9 mouse cellular contexts compared by ENCODE assay signal in genomic region chr16:31352996-31353395, GRCm38 (mm10). TPM values are rescaled to one million over a fixed set of nuclear protein-coding genes. Genes with fewer than 3 reads are reported as not detected.
A peak's percentile ranks its signal among the peaks of the same experiment; 100 is the strongest.
DNase-seq lines count a peak whose midpoint lies in the region; ATAC-seq and TF ChIP-seq lines count a peak whose summit lies in the region.
"Had no signal": no experiment of that assay in that cellular context is flagged by ENCODE, and none has a peak within 500 bp of the region (broad histone marks: within the 10 kb centered on the region; RNA-seq: fewer than 3 reads in every experiment).

No protein-coding gene starts in this region.

- no peaks in the 10 kb centered on the region for H3K9me3 ChIP-seq in forebrain, embryonic 12.5 days
- H3K9me3 ChIP-seq: neural tube, embryonic 12.5 days had no signal

- TF ChIP-seq POLR2A in small intestine, adult 2 months (IDR thresholded peaks at IDR 0.05; ENCODE audit: low read depth, low read length): no peak

- WGBS in small intestine, adult 2 months: 68% methylated on average over 4 of the region's 4 CpGs
- WGBS in forebrain, embryonic 12.5 days: 70% methylated on average over 4 of the region's 4 CpGs

- no peak for ATAC-seq in forebrain, embryonic 12.5 days (ENCODE audit: low FRiP score)

- no peaks in the 10 kb centered on the region for H3K36me3 ChIP-seq in small intestine, adult 2 months (ENCODE audit: control insufficient read depth, insufficient read depth, low read length)
- no peaks in the 10 kb centered on the region for H3K36me3 ChIP-seq in forebrain, embryonic 12.5 days (replicated peaks)
- H3K36me3 ChIP-seq: neural tube, embryonic 12.5 days had no signal

- no peak overlapping the region for H3K27ac ChIP-seq in small intestine, adult 2 months (ENCODE audit: insufficient read depth, low read depth, low read length)
- no peak overlapping the region for H3K27ac ChIP-seq in forebrain, embryonic 12.5 days
- H3K27ac ChIP-seq: neural tube, embryonic 12.5 days had no signal

- peak; percentile 39; the same call in 1 of the 2 replicates for TF ChIP-seq CTCF in small intestine, adult 2 months (IDR thresholded peaks at IDR 0.05; ENCODE audit: extremely low read depth, insufficient read length, insufficient replicate concordance, low read depth, low read length)

- H3K4me2 ChIP-seq in forebrain, embryonic 12.5 days: no peak overlapping the region
- H3K4me2 ChIP-seq: neural tube, embryonic 12.5 days had no signal

- H3K4me1 ChIP-seq in small intestine, adult 2 months (ENCODE audit: control insufficient read depth, insufficient read depth, insufficient read length, low read length): no peaks in the 10 kb centered on the region
- H3K4me1 ChIP-seq in forebrain, embryonic 12.5 days: peaks cover 3% of the 10 kb centered on the region; the same call in 1 of the 2 replicates
- H3K4me1 ChIP-seq: neural tube, embryonic 12.5 days had no signal

- DNase-seq in heart, adult 11 months: peak; percentile 90
- DNase-seq in heart, adult 8-10 months (ENCODE audit: low spot score): no peak
- peak; percentile 33 for DNase-seq in thymus, postnatal 0 days (ENCODE audit: low spot score)
- DNase-seq in thymus, postnatal 25 days: no peak
- peak; percentile 38 for DNase-seq in heart, postnatal 4 days
- no peak for DNase-seq in urinary bladder, postnatal 10 days (ENCODE audit: low spot score)

- H3K27me3 ChIP-seq in small intestine, adult 2 months (ENCODE audit: control insufficient read depth, insufficient read depth, low read length): no peaks in the 10 kb centered on the region
- peaks cover 17% of the 10 kb centered on the region; the same call in 1 of the 2 replicates for H3K27me3 ChIP-seq in forebrain, embryonic 12.5 days
- H3K27me3 ChIP-seq: neural tube, embryonic 12.5 days had no signal

- no peak overlapping the region for H3K4me3 ChIP-seq in small intestine, adult 2 months (ENCODE audit: low read depth, low read length)
- no peak overlapping the region for H3K4me3 ChIP-seq in forebrain, embryonic 12.5 days (replicated peaks)
- H3K4me3 ChIP-seq: neural tube, embryonic 12.5 days had no signal

- no peak overlapping the region for H3K9ac ChIP-seq in forebrain, embryonic 12.5 days
- H3K9ac ChIP-seq: neural tube, embryonic 12.5 days had no signal

RNA-seq across cellular contexts. Expression of gene Apod, which starts 38.4 kb away (rescaled TPM):
- 1 to 10 TPM; 3.6 to 6.1 (median 4.9) TPM for total RNA-seq in heart, adult 8-10 months (2022)
- polyA plus RNA-seq in thymus, postnatal 0 days (2015; fragmentation: Nextera tagmentation; extraction: Ambion mirVana): 6.6 and 8.3 TPM in 2 replicates
- under 1 TPM; 0.27 to 0.45 TPM for total RNA-seq in heart, postnatal 4 days (2021)
- 0.06 and 0.35 TPM in 2 replicates for polyA plus RNA-seq in small intestine, adult 2 months (2012; rRNA removed)
- polyA plus RNA-seq in forebrain, embryonic 12.5 days (2016; fragmentation: Nextera tagmentation; extraction: Ambion mirVana): 28.3 and 41.7 TPM in 2 replicates

Comparison
In these comparisons a context has a peak if more than half of its experiments do, and no peak if none do; other contexts are left out.
1. DNase-seq: peak in heart, adult 11 months (single experiment), thymus, postnatal 0 days (single experiment) and heart, postnatal 4 days (single experiment); none in heart, adult 8-10 months (single experiment), thymus, postnatal 25 days (single experiment) and urinary bladder, postnatal 10 days (single experiment).